Mouse (Mus musculus): ENCODE results near the gene Rpl19.

- TF ChIP-seq POLR2A (IDR thresholded peaks at IDR 0.05; ENCODE audit: control insufficient read depth, extremely low read depth, insufficient read depth, low read length, poor library complexity), result no peak
- peak; percentile 83 for TF ChIP-seq CTCF (IDR thresholded peaks at IDR 0.05; ENCODE audit: borderline replicate concordance, control insufficient read depth, extremely low read depth, insufficient read depth, low read length, poor library complexity)
Measured at GRCm38 (mm10) chr11:97987551-97988526, 38.7 kb upstream of the Rpl19 start.

Data from thymus, adult 2 months (tissue).